Mouse (Mus musculus): ENCODE data around the gene Gprc5b.

Gprc5b gene

GRCm38 (mm10) chr7:118995007-118995406, at the start of gene Gprc5b:
Gprc5b (minus strand) TSS chr7:118995211.
- peak; percentile 92 to 93 for DNase-seq

- no peak for DNase-seq
These were observed 46.5 kb upstream of the Gprc5b start for GRCm38 (mm10) chr7:119041502-119041901.

GRCm38 (mm10) chr7:119037581-119037980, 42.6 kb upstream of the Gprc5b start:
- no peak for DNase-seq

GRCm38 (mm10) chr7:119034243-119034961, 39.4 kb upstream of the Gprc5b start:
- no peak for DNase-seq

- peak; percentile 77 to 78 for DNase-seq
These were observed 28.4 kb upstream of the Gprc5b start for GRCm38 (mm10) chr7:119023394-119023921.

GRCm38 (mm10) chr7:119022238-119023156, 27.5 kb upstream of the Gprc5b start:
- DNase-seq, result peak; percentile 69 to 70

GRCm38 (mm10) chr7:119019537-119019936, 24.5 kb upstream of the Gprc5b start:
- peak; percentile 61 to 66 for DNase-seq

GRCm38 (mm10) chr7:119015736-119016135, 20.7 kb upstream of the Gprc5b start:
- DNase-seq, result peak in 1 of 2 experiments; percentile 43

- DNase-seq, result peak; percentile 68 to 85
These were observed 16.0 kb upstream of the Gprc5b start for GRCm38 (mm10) chr7:119010854-119011529.

- peak; percentile 61 to 75 for DNase-seq
These were observed 7.5 kb upstream of the Gprc5b start for GRCm38 (mm10) chr7:119002501-119002900.

GRCm38 (mm10) chr7:119001965-119002364, 7.0 kb upstream of the Gprc5b start:
- DNase-seq, result peak in 1 of 2 experiments; percentile 79

- DNase-seq, result peak in 1 of 2 experiments; percentile 57
These were observed 4.8 kb upstream of the Gprc5b start for GRCm38 (mm10) chr7:118999857-119000256.

- DNase-seq, result peak; percentile 75 to 88
These were observed 1.3 kb upstream of the Gprc5b start for GRCm38 (mm10) chr7:118996137-118996837.

GRCm38 (mm10) chr7:118995671-118996070, 660 bp upstream of the Gprc5b start:
- DNase-seq, result no peak

- DNase-seq, result peak in 1 of 2 experiments; percentile 40
These were observed 674 bp downstream of the Gprc5b start for GRCm38 (mm10) chr7:118994231-118994842.

- no peak for DNase-seq
These were observed 1.3 kb downstream of the Gprc5b start for GRCm38 (mm10) chr7:118993597-118994230.

GRCm38 (mm10) chr7:118992623-118993405, 2.2 kb downstream of the Gprc5b start:
- DNase-seq, result no peak

- no peak for DNase-seq
These were observed 2.9 kb downstream of the Gprc5b start for GRCm38 (mm10) chr7:118992080-118992560.

GRCm38 (mm10) chr7:118991341-118991884, 3.6 kb downstream of the Gprc5b start:
- no peak for DNase-seq

GRCm38 (mm10) chr7:118990282-118990681, 4.7 kb downstream of the Gprc5b start:
- no peak for DNase-seq
